Mouse (Mus musculus) right cerebral cortex, postnatal 4 days (tissue): Measurements from ENCODE around the gene Hist1h2bl.

Experiments
- DNase-seq: peaks from one replicate; pipeline ENCODE4 v3.0.0-alpha.2; 2022

Gene Hist1h2bl

GRCm38 (mm10) chr13:21715864-21716539 is at the start of gene Hist1h2bl, which contains the start of gene Hist1h2ai:
TSS of gene Hist1h2bl (minus strand) at chr13:21716143.
TSS of gene Hist1h2ai (plus strand) at chr13:21716422.
- DNase-seq = peak; percentile 51

GRCm38 (mm10) chr13:21755707-21756106 is 39.8 kb upstream of the Hist1h2bl start:
- DNase-seq = no peak

GRCm38 (mm10) chr13:21754294-21755001 is 38.5 kb upstream of the Hist1h2bl start:
- peak; percentile 51 for DNase-seq

- peak; percentile 16 for DNase-seq
These were observed 37.8 kb upstream of the Hist1h2bl start, which contains the start of the genes Hist1h2ak and Hist1h2bn for GRCm38 (mm10) chr13:21753524-21754285. TSS of gene Hist1h2ak (minus strand) at chr13:21753827. TSS of gene Hist1h2bn (plus strand) at chr13:21754123.

GRCm38 (mm10) chr13:21753051-21753523 is 37.1 kb upstream of the Hist1h2bl start:
- no peak for DNase-seq

GRCm38 (mm10) chr13:21752356-21752755 is 36.4 kb upstream of the Hist1h2bl start:
- DNase-seq = no peak

- no peak for DNase-seq
These were observed 35.9 kb upstream of the Hist1h2bl start for GRCm38 (mm10) chr13:21751827-21752226.

GRCm38 (mm10) chr13:21751417-21751816 is 35.5 kb upstream of the Hist1h2bl start:
- DNase-seq = no peak

GRCm38 (mm10) chr13:21750159-21751017 is 34.4 kb upstream of the Hist1h2bl start, which contains the start of gene Hist1h4k:
TSS of gene Hist1h4k (minus strand) at chr13:21750505.
- peak; percentile 93 for DNase-seq

- no peak for DNase-seq
These were observed 33.6 kb upstream of the Hist1h2bl start for GRCm38 (mm10) chr13:21749387-21750158.

- DNase-seq = no peak
These were observed 29.1 kb upstream of the Hist1h2bl start for GRCm38 (mm10) chr13:21745006-21745405.

GRCm38 (mm10) chr13:21734906-21735767 is 19.2 kb upstream of the Hist1h2bl start, which contains the start of gene Hist1h4j:
TSS of gene Hist1h4j (plus strand) at chr13:21735064.
- DNase-seq = peak; percentile 81

- no peak for DNase-seq
These were observed 18.3 kb upstream of the Hist1h2bl start for GRCm38 (mm10) chr13:21734010-21734905.

- DNase-seq = no peak
These were observed 17.5 kb upstream of the Hist1h2bl start for GRCm38 (mm10) chr13:21733466-21733865.

- no peak for DNase-seq
These were observed 13.6 kb upstream of the Hist1h2bl start for GRCm38 (mm10) chr13:21729544-21729943.

- DNase-seq = no peak
These were observed 12.1 kb upstream of the Hist1h2bl start for GRCm38 (mm10) chr13:21727948-21728572.

- DNase-seq = no peak
These were observed 7.3 kb upstream of the Hist1h2bl start for GRCm38 (mm10) chr13:21722993-21723836.
